Mouse (Mus musculus): ENCODE results near the gene Rictor. TPM values are rescaled to one million over a fixed set of nuclear protein-coding genes. Genes with fewer than 3 reads are reported as not detected.

Rictor gene
- total RNA-seq (2021), result 10 to 100 TPM; 20.3 to 21.0 TPM

DNA sequence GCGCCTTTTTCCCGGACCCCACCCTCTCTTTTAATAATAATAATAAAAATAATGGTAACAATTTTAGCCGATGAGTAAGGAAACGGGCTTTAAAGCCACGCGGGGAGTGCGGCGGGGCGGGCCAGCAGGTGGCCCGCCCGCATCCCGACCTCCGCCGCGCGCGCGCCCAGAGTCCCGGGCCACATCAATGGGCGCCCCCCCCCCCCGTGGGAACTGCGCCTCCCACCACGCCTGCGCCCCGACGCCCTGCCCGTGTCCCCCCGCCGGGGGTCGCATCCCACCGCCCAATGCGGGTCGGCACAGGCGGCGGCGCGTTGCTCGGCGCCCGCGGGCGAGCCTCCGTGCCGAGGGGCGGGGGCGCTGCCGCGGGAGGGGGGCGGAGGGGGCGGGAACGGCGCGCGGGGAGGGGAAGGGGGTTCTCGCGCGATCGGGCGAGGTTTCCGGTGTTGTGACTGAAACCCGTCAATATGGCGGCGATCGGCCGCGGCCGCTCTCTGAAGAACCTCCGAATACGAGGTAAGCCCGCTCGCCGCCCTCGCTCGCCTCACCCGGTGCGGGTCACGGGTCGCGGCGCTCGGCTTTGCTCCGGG lies at the start of gene Rictor:
Rictor (plus strand) TSS at position 444 of the 590 bp plus-strand sequence.
- DNase-seq, result peak; percentile 89

DNA sequence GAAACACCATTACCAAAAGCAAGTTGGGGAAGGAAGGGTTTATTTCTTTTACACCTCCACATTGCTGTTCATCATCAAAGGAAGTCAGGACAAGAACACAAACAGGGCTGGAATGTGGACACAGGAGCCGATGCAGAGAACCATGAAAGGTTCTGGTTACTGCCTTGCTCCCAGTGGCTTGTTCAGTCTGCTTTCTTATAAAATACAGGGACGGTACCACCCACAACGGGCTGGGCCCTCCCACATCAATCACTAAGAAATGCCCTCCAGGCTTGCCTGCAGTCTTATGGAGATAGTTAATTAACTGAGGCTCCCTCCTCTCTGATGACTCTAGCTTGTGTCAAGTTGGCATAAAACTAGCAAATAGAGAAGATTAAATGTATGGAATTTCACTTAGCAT lies 46.2 kb upstream of the Rictor start:
- DNase-seq, result no peak

DNA sequence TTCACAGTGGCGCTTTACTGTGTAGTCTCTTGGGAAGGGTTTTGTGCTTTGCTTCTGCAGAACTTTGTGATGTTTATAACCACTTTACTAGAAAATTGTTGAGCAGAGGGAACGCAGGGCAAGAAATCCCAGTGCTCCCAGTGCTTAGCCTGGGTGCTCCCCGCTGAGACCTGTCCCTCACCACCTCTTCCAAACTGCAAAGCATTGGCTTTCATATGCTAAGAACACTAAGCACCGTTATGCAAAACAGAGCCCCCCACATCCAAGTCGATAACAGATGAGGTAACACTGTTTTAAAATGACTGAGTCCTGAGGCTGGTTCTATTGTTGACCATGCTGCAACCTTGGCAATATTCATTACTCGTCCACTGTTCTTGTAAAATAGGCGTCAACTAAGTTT lies 44.2 kb upstream of the Rictor start:
- DNase-seq, result no peak

- no peak for DNase-seq
Observed at GRCm38 (mm10) chr15:6666072-6666471, 42.1 kb upstream of the Rictor start.

- no peak for DNase-seq
Observed at GRCm38 (mm10) chr15:6668793-6669437, 39.3 kb upstream of the Rictor start.

GRCm38 (mm10) chr15:6678479-6678878 lies 29.7 kb upstream of the Rictor start:
- no peak for DNase-seq

- DNase-seq, result no peak
Observed at GRCm38 (mm10) chr15:6702164-6702563, 6.0 kb upstream of the Rictor start.

DNA sequence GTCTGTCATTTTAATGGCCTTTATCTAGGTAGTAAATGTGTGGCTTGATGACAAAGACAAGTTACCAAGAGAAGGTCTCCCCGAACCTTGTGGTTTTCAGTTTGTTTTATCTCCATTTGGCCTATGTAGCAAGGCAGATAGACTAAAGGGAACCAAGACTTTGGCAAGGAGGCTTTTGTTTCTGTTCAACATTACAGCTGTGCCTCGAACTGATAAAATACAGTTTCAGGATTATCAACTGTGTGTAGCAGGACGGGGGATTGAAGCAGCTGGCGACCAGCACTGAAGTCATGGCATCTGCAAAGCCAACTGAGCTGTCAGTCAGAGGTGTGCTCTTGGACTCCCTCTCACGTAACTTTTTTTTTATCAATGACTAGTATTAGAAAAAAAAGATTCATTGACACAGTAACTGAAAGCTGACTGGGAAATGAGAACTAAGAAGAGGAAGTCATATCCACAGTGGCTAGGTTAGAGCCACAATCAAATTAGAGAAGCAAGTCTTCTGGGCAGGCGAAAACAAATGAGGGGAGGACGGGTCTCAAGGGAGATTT lies 2.8 kb upstream of the Rictor start:
- DNase-seq, result no peak

GRCm38 (mm10) chr15:6707551-6707935 lies 636 bp upstream of the Rictor start:
- DNase-seq, result peak; percentile 73

- DNase-seq, result peak; percentile 40
Observed at GRCm38 (mm10) chr15:6708526-6709441, 605 bp downstream of the Rictor start.

- no peak for DNase-seq
Observed at GRCm38 (mm10) chr15:6709618-6710017, 1.4 kb downstream of the Rictor start.

- no peak for DNase-seq
Observed at GRCm38 (mm10) chr15:6710341-6710740, 2.2 kb downstream of the Rictor start.

GRCm38 (mm10) chr15:6711226-6711625 lies 3.0 kb downstream of the Rictor start:
- no peak for DNase-seq

- no peak for DNase-seq
Observed at GRCm38 (mm10) chr15:6714819-6715218, 6.6 kb downstream of the Rictor start.

- DNase-seq, result no peak
Observed at GRCm38 (mm10) chr15:6715237-6715636, 7.1 kb downstream of the Rictor start.

GRCm38 (mm10) chr15:6721385-6721784 lies 13.2 kb downstream of the Rictor start:
- no peak for DNase-seq

DNA sequence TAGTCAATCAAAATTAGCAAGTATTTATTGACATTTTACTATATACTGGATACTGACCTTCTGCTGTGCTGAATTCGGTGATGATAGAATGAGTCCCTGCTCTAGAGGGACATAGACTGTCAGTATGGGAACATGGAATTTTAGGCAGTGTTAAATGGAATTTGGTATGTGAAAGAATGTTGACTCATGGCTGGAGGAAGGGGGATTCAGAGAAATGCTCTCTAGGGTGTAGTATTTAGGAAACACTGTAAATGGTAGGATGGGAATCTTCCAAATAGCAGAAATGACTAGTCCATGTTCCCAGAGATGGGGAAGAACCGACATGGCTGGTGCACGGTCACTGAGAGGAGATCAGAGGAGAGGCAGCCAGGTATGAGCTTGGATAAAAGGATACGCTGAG lies 13.6 kb downstream of the Rictor start:
- no peak for DNase-seq

DNA sequence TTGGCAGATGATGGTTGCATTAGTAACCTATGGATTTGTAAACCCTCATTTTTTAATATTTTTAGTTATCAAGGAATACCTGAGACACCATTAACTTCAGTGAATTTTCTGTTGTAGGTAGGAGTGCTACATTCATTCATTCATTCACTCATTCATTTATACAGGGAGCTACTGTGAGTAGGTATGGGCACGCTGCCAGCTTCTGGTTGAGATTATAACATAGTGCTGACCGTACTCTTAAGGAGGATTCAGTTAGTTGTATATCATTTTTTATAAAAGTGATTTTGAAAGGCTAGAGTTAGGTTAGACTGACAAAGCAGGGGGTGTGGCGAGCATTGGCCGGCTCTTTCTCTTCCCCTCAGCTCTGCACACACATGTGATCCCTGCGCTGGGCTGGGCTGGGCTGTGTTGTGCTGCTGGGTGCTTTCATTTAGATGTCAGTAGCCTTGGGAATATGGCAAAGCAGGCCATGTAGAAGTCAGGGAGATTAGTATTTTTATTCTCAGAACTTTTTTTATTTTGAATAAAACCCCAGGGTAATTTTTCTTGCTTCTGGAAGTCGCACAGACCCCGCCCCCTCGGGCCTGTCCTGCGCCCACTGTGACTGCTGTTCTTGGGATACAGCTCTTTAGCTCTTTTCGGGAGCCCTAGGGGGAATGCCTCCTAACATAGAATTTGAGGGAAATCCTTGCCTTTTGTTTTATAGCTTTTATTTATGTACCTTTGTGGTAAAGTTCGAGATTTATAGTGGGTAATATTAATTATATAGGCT lies 14.4 kb downstream of the Rictor start:
- no peak for DNase-seq

DNA sequence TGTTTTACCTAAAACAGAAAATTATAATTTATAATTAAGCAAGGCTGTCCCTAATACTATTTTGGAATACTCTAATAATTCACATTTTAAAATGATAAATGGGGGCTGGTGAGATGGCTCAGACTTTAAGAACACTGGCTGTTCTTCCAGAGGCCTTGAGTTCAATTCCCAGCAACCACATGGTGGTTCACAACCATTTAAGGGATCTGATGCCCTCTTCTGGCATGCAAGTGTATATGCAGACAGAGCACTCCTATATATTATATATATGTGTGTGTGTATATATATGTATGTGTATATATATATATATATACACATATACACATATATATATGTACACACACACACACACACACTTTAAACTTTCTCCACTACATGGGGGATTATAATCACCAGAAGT lies 15.2 kb downstream of the Rictor start:
- DNase-seq, result no peak

DNA sequence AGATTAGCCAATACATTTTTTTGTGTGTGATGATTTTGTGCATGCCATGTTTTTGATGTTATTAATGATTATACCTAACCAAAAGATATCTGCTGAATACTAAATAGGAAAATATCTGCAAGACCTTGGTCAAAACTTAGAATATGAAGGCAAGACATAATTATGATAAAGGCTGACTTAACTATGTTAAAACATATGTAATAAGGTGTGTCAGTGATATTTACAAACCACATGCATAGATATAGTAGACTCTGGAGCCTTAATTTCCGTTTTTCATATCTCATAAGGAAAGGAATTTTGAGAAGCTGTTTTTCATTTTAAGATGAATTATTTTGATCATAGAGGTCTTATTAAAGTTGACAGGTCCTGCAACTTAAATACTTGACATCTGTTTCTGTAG lies 16.3 kb downstream of the Rictor start:
- no peak for DNase-seq

DNA sequence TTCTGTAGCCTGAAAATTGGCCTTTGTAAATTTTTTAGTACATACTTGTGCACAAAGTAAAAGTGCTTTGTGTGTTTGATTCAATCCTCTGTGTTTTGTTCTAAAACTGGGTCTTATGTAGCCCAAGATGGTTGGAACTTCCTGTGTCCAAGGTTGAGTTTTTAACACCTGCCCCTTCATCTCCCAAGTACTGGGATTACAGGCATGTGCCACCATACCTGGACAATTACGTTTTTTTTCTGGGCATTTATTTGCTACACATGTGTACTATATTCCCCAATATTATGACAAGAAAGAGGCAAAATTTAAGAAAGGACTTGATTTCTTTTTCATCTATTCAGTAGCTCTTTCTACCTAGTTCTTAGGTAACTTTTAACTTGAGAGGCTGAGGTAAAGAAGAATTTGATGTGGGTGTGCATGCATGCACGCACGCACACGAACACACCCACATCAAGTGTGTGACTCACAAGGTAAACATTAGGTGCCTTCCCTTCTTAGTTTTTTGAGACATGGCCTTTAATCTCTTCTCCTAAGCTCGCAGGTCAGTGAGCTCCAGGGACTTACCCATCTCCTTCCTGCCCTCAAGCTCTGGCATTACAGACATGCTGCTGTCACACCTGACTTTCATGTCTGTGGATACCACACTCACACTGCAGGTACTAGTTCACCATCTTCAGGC lies 18.1 kb downstream of the Rictor start:
- DNase-seq, result no peak

DNA sequence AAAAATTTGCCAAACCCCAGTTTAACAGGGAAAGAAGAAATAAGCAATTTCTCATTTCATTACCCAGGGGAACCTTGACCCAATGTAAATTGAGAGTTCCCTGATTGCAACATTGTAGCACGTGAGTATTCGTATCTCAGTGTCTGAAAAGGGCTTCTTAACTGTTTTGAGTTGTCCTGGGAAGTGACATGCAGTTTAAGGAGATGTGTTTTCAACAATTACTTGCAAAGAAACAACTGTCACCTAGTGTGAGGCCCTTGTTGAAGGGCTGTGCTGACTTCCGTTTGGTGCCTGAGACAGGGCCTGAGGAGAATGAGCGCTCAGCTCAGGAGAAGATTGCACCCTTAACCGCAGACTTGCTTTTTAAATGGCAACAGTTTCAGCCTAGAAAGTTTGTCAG lies 24.9 kb downstream of the Rictor start:
- no peak for DNase-seq

All from heart, postnatal 4 days (tissue).